Mouse (Mus musculus) layer of hippocampus, adult 9-10 months (tissue): ENCODE data around the gene Dhrs3.
A peak's percentile ranks its signal among the peaks of the same experiment; 100 is the strongest.

ENCODE experiments used
- DNase-seq: peaks from one replicate; pipeline ENCODE4 v3.0.0; 2022; ENCODE audit warnings: low spot score

The Dhrs3 gene

DNA sequence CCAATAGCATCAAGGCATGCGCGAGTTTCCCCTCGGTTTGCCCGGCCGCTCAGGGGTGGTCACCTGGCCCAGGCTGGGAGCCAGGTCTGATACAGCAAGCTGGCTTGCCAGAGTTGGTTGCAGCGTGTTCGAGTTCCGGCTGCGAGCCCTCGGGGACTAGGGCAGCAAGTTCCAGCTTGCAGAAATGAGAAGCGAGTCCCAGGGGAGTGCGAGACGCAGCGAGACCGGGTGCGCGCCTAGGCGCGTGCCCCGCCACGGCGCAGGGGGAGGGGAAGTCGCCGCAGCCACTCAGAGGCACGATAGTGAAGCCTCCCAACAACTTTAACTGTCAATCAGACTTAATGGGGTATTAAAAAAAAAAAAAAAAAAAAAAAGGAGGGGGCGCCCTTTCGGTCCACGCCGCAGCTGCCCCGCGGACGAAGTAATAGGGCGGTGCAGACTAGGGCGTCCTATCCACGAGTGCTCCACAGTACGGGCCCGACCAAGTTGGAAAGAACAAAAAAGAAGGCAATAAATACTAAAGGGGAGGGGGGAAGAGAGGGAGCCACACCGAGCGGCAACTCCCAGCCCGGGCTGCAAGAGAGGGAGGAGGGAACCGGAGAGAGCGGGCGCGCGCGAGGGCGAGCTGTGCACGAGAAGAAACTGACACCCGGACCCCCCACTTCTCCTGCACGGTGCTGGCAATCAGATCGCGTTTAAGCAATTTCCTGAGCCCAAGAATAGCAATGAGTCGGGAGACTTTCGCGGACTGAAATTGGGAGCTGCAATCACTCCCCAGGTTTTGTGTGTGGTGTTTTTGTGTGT lies at the start of gene Dhrs3:
Gene Dhrs3 (plus strand): TSS at position 695 of the 804 bp plus-strand sequence.
- DNase-seq, result peak; percentile 54

DNA sequence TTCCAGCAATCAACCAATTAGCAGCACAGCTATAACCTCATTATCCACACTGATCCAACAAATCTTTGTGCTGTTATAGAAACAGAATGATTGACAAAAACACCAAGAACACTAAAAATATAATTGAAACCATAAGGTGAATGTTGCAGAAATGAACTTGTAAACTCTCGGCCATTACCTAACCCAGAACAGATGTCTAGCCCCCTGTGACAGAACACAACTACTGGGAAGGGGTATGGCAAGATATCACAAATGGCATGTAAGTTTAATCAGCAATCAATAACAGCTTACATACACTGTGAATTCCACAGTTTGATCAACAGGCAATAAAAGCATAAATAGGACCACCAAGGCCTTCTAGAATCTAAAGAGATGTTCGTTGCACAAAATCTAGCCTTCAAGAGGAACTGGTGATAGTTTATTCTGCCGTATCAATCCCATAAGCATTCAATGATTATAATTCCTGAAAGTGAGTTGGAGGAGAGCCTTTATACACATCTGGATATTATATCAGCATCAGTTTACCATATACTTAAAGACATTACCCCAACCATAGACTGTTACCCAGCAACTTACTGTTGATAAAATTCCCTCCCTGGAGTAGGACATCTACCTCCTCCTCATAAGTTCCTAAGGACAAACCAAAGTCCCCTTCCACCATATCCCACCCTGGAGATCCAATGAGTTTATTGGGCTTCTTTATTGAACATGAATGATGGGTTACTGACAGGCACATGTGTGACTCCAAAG lies 30.7 kb upstream of the Dhrs3 start:
- no peak for DNase-seq

DNA sequence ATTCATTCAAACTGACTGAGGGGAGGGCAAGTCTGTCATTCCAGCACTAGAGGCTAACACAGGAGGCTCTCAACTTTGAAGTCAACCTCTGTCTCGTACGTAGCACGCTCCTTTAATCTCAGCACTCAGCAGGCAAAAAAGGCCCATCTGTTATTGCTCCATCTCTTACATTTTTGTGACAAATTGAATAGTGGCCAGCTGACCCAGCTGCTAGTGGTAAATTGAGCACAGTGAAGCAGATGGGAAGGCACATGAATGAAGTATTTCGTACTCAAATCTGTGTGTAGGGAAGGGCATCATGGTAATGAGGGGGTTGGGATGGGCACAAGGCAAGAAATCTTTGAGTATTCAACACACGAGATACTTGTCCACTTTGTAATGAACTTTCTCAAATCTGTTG lies 24.7 kb upstream of the Dhrs3 start:
- no peak for DNase-seq

DNA sequence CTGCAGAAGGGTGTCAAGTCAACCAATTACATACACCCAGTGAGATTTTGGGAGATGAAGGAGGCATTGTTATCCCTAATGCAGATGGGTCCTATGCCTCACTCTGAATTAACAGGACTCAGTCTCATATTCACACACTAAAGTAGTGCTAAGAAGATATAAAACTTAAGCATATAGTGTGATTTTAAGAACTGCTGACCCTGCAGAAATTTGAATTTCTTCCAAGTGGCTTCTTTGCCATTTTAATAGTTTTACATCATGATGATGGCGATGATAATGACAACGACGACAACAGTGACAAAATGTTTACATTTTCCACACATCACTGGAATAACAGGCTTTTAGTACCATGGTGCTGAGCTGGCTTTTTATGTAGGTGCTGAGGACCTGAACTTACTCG lies 24.0 kb upstream of the Dhrs3 start:
- DNase-seq, result no peak

DNA sequence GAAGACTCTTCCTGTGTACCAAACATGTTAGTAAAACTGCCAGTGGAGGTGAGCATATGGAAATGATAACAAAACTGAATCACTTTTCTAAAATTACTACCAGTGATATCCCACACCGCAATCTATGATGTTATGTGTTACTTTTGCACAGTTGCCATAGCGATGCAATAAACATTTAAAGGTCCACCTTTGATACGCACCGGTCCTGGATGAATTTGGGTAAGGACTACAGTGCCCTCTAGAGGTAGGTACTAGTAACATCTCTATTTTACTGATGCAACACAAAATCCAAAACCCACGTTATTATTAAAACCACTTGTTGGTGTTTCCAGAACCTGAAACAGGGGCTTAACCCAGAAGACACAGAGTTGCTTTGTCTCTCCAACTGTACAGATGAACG lies 19.7 kb upstream of the Dhrs3 start:
- no peak for DNase-seq

DNA sequence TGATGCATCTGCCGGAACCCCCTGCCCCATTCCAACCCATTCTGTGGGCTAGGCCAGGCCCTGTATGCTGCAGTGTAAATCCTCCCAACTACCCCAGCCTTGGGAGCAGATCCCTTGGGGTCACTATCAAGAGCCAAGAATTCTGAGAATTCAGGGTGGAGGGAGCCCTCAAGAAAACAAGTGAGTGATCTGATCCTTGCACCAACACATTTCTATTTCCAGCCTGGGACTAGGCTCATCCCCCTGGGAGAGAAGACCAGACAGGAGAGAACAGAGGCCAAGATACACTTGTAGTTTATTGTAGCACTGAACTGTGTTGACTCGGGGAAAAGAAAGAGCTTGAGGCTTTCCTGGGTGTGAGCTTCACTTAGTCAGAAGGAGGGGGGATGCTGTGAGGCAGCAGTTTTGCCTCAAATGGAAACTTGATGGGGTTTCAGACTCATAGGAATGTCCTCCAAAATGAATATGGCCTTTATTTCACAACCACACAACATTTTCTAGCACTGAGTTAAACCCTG lies 17.0 kb upstream of the Dhrs3 start:
- no peak for DNase-seq

DNA sequence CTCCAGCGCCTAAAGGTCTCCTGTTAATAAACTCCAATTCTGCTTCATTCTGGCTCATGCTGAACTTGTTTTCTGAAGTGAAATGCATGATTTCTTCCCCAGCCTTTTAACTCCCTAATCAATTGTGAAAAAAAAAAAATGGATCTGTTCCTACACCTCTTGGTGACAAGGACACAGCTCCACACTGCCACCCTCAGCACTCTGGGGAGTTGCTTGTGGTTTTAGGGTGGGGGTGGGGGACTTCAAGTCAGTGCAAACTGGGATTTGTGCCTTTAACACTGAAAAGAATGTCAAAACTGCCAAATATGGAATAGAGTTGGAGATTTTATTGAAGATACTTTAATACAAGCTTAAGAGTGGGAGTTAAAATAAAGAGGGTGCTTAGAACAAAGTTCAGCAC lies 13.1 kb upstream of the Dhrs3 start:
- no peak for DNase-seq

DNA sequence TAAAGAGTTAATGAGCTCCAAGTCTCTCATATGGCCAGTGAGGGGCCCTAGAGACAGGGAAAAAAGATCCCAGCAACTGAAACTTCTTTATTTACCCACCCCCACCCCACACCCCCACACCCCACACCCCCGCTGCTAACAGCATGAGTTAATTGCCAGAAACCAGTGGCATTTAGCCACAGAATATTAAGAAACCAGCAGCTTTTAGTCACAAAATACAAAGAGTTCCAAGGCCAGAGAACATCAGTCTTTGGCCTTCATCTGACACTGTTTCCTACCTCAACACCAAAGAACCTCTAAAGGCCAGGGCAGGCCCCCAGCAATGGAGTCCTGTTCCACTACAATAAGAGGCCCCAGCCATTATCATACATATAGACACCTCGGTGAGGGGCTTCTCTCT lies 11.3 kb upstream of the Dhrs3 start:
- no peak for DNase-seq

DNA sequence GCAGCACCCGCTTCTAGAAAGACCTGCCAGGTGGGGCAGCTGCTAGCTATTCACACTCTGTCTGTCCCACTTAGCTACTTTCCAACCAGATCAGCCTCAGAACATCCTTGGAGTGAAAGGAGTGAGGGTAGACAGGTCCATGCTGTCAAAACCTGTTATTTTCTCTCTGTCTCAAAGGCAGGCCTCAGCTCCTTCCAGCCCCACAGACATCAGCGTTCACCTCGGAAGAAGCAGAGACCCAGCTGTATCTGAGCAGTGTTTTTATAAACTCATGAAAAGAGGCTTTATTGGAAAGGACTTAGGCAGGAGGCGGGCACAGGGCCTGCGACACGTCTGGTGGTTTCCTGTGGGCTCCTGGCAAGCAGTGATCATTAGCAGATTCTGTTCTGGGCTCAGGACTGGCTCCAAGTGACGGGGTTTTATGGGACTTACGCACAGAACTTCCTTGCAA lies 9.7 kb upstream of the Dhrs3 start:
- no peak for DNase-seq

DNA sequence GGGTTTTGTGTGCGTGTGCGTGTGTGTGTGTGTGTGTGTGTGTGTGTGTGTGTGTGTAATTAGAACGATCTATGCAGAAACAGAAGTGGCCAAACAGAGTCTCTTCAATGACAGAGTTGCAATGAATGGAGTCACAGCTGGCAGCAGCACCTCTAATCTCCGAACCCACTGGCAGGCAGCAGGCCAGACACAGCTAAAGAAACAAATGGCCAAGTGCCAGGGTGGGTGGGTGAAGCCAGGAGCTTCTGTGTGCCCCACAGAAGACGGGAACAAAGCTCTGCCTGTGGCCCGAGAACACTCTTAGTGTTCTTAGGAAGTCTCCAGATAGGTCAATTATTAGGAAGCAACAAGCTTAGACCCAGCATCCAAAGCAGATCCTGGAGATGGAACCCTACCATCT lies 6.2 kb upstream of the Dhrs3 start:
- no peak for DNase-seq

DNA sequence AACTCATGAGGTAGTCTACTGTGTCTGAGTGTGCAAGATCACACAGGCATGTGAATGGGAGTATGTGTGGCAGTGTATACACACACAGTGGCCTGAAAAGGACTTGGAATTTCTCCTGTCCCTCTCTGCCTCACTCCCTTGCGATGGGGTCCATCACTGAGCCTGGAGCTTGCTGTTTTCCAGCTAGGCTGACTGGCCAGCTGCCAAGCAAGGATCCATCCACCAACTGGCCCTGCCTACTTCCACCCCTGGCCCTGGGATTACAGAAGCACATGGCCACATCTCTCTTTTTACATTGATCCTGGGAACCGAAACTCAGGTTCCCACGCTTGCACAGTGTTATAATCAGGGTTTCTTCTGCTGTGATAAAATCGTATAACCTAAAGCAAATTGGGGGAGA lies 3.9 kb upstream of the Dhrs3 start:
- DNase-seq, result no peak

DNA sequence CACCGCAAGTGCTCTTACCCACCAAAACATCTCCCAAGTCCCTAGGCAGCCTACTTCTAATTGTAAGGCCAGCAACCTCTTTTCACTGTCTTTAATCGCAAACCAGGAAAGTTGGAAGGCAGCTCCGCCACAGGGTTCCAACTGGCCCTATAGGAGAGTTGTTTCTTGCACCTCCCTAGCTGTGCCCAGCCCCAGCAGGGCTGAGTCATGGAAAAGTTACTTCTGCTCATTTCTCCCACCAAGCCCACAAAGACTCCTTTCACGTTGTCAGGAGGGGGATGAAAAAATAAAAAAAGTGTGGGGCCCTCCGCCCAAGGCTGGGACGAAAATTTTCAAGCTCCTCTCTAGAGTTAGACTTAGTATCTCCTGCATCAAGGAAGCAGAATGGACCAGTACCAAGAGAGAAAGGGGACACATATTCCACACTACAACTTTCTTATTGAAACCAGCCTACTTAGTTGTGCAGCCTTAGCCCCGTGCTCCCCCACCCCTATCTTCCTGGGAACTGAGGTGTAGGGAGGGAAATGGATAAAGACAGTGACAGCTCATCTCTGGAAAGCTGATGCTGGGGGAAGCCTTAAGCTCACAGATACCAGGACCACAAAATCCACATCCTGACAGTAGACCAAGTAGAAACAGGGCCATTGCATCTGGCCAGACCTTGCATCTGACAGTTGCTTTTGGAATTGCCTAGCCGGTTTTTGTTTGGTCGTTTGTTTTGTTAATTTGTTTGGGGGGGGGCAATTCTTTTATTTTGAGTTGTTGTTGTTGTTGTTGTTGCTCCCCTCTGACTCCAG lies 2.9 kb upstream of the Dhrs3 start:
- DNase-seq, result no peak

DNA sequence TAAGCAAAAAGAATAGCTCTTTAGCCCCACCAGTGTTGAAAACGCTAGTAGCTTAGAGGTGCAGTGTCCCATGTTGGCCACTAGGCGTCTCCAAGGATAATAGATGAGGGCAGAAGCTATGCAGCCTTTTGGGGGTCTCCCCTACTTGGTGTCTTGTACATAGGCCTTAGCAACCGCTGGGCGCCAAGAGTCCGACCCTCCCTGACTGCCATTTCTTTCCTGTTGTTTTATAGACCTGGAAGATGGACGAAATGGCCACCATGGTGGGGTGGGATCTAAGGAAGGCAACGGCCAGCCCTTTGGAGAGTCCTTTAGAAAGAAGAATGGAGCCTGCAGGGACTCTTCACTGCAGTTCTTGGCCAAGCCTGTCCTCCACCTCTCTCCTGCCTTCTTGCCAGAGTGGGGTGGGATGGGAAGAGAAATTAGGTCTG lies 1.9 kb upstream of the Dhrs3 start:
- no peak for DNase-seq

DNA sequence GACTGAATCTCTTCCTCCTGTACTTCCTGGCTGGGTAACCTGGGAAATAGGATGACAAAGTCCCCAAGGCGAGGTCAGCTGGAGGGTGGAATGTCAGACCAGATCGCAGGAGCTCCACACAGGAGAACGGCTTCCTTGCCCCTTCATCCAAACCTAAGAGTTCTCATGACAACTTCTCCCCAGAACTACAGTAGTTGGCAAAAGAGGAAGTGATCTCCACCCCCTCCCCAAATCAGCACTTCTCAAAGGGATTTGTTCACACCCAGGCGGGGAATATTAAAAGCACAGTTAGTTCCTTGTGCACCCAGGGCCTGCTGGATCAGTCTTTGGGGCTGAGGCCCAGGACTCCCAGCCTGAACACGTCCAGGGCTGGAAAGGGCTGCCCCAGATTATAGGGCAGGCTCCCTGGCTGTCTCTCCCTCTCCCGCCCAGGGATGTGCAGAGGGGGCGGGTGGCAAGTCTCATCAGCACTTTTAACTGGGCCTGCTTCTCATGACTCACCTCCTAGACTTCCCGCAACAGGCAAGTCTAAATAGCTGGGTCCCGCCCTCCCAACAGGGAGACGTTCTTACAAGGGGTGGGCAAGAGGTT lies 1.4 kb upstream of the Dhrs3 start:
- DNase-seq, result no peak

DNA sequence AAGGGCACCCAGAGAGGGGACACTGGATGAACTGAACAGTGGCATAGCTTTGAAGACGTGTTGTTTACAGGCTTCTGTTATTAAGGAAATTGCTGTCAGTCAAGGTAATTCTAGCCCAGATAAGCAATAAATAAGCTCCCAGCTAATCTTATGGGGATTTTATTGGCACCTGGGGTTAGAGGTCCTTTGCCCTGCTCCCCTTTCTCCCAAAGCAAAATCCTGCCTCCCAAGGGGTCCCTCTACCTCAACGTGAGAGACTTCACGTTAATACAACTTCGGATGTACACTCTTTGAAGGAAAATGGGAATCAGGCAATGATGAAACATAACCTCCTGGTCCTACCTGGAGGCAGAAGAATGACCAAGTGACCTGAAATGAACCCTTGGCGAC lies 889 bp upstream of the Dhrs3 start:
- no peak for DNase-seq

DNA sequence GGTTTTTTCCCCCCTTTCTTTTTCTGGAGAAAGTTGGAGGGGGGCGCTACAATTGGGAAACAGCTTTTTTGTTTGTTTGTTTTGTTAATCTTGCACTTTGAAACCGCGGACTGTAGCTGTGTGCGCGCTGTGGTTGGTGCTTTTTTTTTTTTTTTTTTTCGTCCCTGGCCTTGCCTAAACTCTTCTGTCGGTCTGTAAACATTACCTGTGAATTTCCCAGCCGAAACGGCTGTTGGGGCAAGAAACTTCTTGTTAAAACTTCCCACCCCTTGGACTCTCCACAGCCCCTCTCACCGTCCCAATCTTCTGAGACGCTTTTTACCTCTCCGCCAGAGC lies 278 bp downstream of the Dhrs3 start:
- no peak for DNase-seq

DNA sequence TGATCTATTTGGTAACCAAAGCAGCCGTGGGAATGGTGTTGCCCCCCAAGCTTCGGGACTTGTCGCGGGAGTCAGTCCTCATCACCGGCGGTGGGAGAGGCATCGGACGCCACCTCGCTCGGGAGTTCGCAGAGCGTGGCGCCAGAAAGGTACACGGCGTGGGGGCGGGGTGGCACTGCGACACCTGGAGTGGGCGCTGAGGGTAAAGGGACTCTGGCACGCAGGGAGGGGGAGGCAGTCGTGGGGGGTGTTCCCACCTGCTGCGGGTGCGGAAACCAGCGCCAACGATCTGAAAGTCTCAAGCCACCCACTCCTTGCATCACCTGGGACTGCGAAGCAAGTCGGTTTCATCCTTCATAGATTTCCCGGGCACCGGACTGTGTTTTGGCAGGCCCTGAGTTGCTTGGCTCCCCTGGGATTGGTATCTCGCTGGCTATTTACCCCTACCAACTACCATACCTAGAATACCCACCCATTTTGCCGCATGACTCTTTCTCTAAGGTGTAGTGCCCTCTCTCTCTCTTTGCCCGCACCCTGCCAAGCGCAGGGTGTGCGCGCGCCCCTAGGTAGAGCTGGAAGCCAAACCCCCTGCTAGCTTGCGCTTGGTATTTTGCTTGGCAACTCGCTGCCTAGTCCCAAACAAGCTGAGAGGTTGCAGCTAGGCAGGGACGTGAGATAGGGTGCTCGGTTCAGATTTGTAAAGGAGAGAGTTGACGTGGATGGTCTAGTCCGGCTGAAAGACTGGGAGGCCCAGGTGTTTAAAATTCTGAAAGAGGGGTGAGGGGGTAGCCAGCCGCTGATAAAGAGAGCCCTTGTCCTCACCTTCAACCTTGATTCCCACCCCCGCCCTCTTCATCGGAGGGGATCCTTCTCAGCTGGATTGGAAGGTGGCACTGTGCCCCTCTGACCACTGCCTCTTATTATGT lies 1.2 kb downstream of the Dhrs3 start:
- DNase-seq, result no peak

DNA sequence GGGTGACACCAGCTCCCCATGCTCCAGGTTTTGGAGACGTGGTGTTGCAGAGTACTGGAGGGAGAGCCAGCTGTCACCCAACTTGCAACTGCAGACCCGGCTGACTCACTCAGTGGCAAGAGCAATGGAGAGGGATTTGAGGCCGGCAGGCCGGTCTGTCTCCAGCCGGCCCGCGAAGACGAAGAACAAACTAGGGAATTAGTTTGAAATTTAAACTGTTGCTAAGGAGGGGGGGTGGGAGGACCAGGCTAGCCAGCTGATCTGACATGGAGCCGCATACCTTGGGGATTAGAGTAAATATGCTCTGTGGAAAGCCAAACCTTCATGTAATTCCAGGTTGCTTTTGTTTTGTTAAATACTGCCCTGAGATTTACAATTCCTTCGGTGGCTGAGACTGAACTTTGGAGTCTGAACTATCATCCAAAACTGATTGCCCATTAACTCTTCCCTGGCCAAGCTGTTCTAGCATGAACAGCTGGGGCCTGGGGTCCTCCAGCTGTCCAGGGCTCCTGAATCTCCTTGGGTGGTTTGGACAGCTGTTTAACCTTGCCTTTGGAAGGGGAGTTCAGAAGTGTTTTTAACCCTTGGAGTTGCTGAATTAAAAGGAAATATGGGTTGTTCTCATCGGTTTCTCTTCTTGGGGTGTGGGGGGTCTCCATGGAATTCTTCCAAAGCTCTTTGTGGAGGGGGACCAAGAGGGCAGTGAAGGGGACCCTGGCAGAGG lies 2.0 kb downstream of the Dhrs3 start:
- no peak for DNase-seq

DNA sequence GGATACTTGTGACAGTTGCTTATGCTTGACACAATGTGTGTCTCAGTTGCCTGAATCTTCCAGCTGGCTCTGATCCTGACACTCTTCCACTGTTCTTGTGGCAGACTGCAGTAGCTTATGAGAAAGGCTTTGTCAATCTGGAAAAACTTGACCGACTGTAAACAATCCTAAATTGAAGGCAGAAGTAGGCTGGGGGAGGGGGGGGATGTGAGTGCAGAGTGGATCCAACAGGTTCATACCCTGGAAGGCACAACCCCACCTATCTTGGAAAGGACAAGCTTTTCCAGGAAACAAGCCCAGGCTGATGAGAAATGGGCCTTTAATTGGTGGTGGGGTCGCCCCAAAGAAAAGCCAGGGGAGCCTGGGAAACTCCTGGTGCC lies 2.6 kb downstream of the Dhrs3 start:
- DNase-seq, result no peak

DNA sequence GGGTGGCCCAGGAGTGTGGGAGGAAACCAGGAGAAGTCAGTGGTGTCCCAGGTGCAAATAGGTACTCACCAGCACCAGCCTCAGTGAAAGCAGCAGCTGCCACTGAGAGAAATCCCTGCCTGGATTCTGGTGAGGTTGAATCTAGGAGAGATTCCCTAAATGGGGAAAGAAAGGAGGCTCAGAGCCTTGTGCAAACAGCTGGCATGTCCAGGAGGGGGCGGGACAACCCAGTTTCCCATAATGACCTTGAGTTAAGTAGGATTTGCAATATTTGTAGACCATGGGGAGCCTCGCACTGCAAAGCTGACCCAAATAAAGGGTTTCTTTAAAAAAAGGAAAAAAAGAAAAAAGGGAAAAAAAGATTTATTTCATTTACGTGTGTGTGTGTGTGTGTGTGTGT lies 3.7 kb downstream of the Dhrs3 start:
- no peak for DNase-seq
